Mouse (Mus musculus) hindbrain, embryonic 11.5 days (tissue): ENCODE measurements around the gene Prkn. TPM values are rescaled to one million over a fixed set of nuclear protein-coding genes. Genes with fewer than 3 reads are reported as not detected.

Source experiments
- ATAC-seq: fragments of 200-750 bp; cut with Nextera tagmentation; 2 replicates; pipeline ENCODE4 v1.8.0; 2017; ENCODE audit warnings: mild to moderate bottlenecking, moderate TSS enrichment, moderate library complexity; ENCODE audit not compliant: low FRiP score
- DNase-seq: peaks from one replicate; pipeline ENCODE4 v3.0.0-alpha.2; 2015; ENCODE audit warnings: low spot score
- H3K27ac ChIP-seq: fragments of 300-500 bp; sonication (generic); 2 replicates; pipeline ENCODE4 v1.5.1; 2014; ENCODE audit warnings: mild to moderate bottlenecking, low read depth, low read length
- H3K27me3 ChIP-seq: fragments of 300-500 bp; sonication (generic); 2 replicates; pipeline ENCODE4 v1.6.1; 2014; ENCODE audit warnings: mild to moderate bottlenecking, low read length, moderate library complexity, mixed read lengths; ENCODE audit not compliant: control insufficient read depth, insufficient read depth
- H3K36me3 ChIP-seq: fragments of 300-500 bp; sonication (generic); 2 replicates; pipeline ENCODE4 v1.6.1; 2014; ENCODE audit warnings: mild to moderate bottlenecking, low read length, moderate library complexity, mixed read lengths; ENCODE audit not compliant: control insufficient read depth, insufficient read depth
- H3K4me1 ChIP-seq: fragments of 300-500 bp; sonication (generic); replicated peaks from 2 replicates; pipeline ENCODE4 v1.6.1; 2014; ENCODE audit warnings: low read length, mixed read lengths; ENCODE audit not compliant: control insufficient read depth, insufficient read depth
- H3K4me2 ChIP-seq: fragments of 300-500 bp; sonication (generic); replicated peaks from 2 replicates; pipeline ENCODE4 v1.6.1; 2014; ENCODE audit warnings: mild to moderate bottlenecking, low read depth, low read length
- H3K4me3 ChIP-seq: fragments of 300-500 bp; sonication (generic); 2 replicates; pipeline ENCODE4 v1.5.1; 2014; ENCODE audit warnings: low read depth, low read length
- H3K9ac ChIP-seq: fragments of 300-500 bp; sonication (generic); 2 replicates; pipeline ENCODE4 v1.6.1; 2014; ENCODE audit warnings: low read depth, low read length
- H3K9me3 ChIP-seq: fragments of 300-500 bp; sonication (generic); 2 replicates; pipeline ENCODE4 v1.6.1; 2016; ENCODE audit warnings: low read length; ENCODE audit not compliant: control insufficient read depth
- WGBS: fragments of 180-500 bp; shearing (Covaris S2); extraction: QIAGEN DNeasy Blood & Tissue Kit; methylation state at CpG from one replicate; pipeline ENCODE4 v1.1.7; 2014; 5-methylcytosine and 5-hydroxymethylcytosine counted together
- polyA plus RNA-seq: library from polyadenylated mRNA; unstranded; fragments of >200 nt; fragmentation: Nextera tagmentation; extraction: Ambion mirVana; gene quantifications from 2 replicates; pipeline ENCODE4 v1.2.1, GENCODE M21; 2014

Gene Prkn
- polyA plus RNA-seq, 1 experiment from 2014 or later: 1.9 TPM

DNA sequence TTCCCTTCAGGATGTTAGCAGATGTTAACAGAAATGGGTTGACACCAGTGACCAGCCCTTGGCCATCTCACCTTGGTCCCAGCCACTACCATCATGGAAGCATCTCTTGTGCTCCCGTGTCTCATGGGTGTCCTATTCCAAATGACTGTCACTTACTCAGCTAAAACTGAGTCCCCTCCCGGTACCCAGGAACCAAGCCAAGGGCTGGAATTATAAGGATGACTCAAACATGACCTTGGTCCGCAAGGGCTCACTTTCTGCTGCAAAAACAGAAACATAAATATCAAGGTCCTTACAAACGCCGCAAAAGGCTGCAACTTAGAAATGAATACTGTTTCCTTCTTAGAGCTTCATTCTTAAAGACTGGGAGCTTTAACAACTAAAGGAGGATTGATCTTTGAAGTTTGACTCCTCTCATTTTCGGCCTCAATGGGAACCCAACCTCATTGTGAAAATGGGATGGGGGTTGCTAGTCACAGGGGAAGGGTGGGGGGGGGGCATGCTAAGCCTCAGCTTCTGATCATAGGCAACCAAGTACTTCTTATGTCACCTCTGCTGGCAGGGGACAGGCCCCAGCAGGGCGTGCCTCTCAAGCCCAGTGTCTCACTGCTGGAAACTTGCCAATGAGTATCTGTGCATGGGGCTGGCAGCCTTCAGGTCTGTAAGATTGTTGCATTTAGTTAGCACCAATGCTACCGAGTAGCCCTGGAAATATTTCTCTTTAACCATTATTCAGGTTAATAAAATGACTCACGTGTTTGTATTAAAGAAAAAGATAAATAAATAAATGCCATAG, 1208.7 kb downstream of the Prkn start:
- Histone ChIP-seq H3K4me1 (no peaks in the 10 kb centered on the region), H3K4me3 (no peak overlapping the region), H3K4me2 (no peak overlapping the region), H3K27me3 (no peaks in the 10 kb centered on the region), H3K9me3 (no peaks in the 10 kb centered on the region), H3K27ac (no peak overlapping the region), H3K36me3 (no peaks in the 10 kb centered on the region), H3K9ac (no peak overlapping the region)
- WGBS: 80% methylated on average over 9 of the region's 9 CpGs
- DNase-seq (no peak), ATAC-seq (no peak)

DNA sequence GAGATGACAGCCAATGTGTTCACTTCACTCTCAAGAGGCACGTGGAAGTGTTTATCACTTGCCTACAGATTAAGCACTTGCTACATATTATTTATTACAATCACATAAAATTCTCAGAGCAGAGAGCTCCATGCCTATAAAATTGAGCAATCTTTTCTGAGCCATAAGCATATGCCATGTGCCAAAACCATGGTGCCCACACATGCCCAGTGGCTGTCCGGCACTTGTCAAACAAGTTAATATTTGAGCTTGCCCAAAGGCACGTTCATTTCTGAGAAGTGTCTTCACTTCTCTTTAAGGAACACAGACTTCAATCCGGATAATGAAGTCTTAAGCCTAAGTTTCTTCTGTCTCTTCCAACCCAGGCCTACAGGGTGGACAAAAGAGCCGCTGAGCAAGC, 1210.1 kb downstream of the Prkn start:
- Histone ChIP-seq H3K4me3 (no peak overlapping the region), H3K27me3 (no peaks in the 10 kb centered on the region), H3K4me2 (no peak overlapping the region), H3K9me3 (no peaks in the 10 kb centered on the region), H3K27ac (no peak overlapping the region), H3K4me1 (no peaks in the 10 kb centered on the region), H3K9ac (no peak overlapping the region), H3K36me3 (no peaks in the 10 kb centered on the region)
- no peak for ATAC-seq
- WGBS: 91% methylated on average over 5 of the region's 5 CpGs
- no peak for DNase-seq

DNA sequence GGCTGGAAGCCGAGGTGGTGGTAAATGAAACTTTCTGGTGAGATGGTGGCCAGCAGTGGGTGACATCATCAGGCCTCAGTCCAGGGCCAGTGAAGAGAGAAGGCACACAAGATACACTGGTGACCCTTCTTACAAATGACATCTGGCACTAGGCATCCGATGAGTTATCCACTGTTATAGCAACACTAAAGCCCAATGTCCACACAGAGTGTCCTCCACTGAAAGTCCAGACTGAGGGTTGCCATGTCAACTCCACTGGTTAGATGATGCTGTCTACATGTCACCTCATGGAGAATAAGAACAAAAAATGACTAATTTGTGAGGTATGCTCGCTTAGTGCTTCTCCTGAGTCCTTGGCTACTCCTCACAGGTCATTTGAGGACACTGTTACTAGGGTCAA, 1210.8 kb downstream of the Prkn start:
- 87% methylated on average over 3 of the region's 3 CpGs for WGBS
- Histone ChIP-seq H3K27me3 (no peaks in the 10 kb centered on the region), H3K36me3 (no peaks in the 10 kb centered on the region), H3K9ac (no peak overlapping the region), H3K4me3 (no peak overlapping the region), H3K4me1 (no peaks in the 10 kb centered on the region), H3K9me3 (no peaks in the 10 kb centered on the region), H3K4me2 (no peak overlapping the region), H3K27ac (no peak overlapping the region)
- ATAC-seq (no peak), DNase-seq (no peak)

GRCm38 (mm10) chr17:12052651-12053050, 1212.5 kb downstream of the Prkn start:
- no peak for ATAC-seq
- no peak overlapping the region for H3K4me3 ChIP-seq
- WGBS: 89% methylated on average over 12 of the region's 12 CpGs
- no peak overlapping the region for H3K9ac ChIP-seq
- H3K27me3 ChIP-seq: no peaks in the 10 kb centered on the region
- H3K36me3 ChIP-seq: no peaks in the 10 kb centered on the region
- H3K27ac ChIP-seq: no peak overlapping the region
- no peak for DNase-seq
- H3K9me3 ChIP-seq: no peaks in the 10 kb centered on the region
- H3K4me2 ChIP-seq: no peak overlapping the region
- H3K4me1 ChIP-seq: no peaks in the 10 kb centered on the region

DNA sequence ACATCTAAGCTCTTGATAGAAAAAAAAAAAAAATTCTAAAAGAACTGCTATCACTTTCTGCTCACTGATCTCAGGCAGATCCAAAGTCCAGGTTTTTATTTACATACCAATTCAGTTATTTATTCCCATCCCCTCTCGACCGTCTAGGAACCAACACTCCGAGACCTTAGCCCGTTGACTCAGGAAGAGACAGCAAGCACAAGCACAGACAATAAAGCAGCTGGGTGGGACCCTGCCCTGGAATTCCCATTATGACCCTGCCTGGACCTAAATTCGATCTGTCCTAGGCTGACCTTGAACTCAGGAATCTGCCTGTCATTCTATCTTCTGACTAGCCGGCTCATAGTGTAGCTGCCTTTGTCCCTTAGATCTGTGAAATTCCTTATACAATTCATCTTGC, 1218.9 kb downstream of the Prkn start:
- H3K4me3 ChIP-seq: no peak overlapping the region
- no peaks in the 10 kb centered on the region for H3K4me1 ChIP-seq
- no peak overlapping the region for H3K27ac ChIP-seq
- no peak overlapping the region for H3K9ac ChIP-seq
- H3K9me3 ChIP-seq: no peaks in the 10 kb centered on the region
- no peaks in the 10 kb centered on the region for H3K36me3 ChIP-seq
- 86% methylated on average over 6 of the region's 6 CpGs for WGBS
- DNase-seq: no peak
- H3K27me3 ChIP-seq: no peaks in the 10 kb centered on the region
- H3K4me2 ChIP-seq: no peak overlapping the region
- no peak for ATAC-seq

- Histone ChIP-seq H3K27me3 (no peaks in the 10 kb centered on the region), H3K27ac (no peak overlapping the region), H3K9me3 (no peaks in the 10 kb centered on the region), H3K4me3 (no peak overlapping the region), H3K9ac (no peak overlapping the region), H3K4me2 (no peak overlapping the region), H3K4me1 (no peaks in the 10 kb centered on the region), H3K36me3 (no peaks in the 10 kb centered on the region)
- no peak for ATAC-seq
- 92% methylated on average over 10 of the region's 10 CpGs for WGBS
- no peak for DNase-seq
Observed at GRCm38 (mm10) chr17:12061381-12061780, 1221.2 kb downstream of the Prkn start.

DNA sequence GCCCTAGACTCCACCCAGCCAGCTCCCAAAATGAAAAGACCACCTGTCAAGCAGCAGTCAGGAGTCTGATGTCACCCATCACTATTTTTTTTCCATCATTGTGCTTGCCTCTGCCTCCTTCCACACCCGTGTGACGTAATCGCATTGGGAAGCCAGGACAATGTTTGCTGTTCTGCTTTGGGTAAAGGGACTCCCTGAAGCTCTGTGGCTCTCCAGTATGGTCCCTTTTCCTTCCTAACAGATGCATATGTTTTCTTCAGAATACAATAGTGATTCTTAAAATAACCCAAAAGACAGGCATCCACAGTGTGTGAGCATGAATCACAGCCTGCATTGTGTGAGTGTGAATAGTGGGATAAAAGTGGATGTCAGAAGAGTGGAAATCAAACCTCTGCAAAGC, 1222.7 kb downstream of the Prkn start:
- no peak for ATAC-seq
- Histone ChIP-seq H3K36me3 (no peaks in the 10 kb centered on the region), H3K9ac (no peak overlapping the region), H3K9me3 (no peaks in the 10 kb centered on the region), H3K27ac (no peak overlapping the region), H3K4me2 (no peak overlapping the region), H3K27me3 (no peaks in the 10 kb centered on the region), H3K4me1 (no peaks in the 10 kb centered on the region), H3K4me3 (no peak overlapping the region)
- no peak for DNase-seq
- WGBS: 65% methylated on average over 3 of the region's 3 CpGs

DNA sequence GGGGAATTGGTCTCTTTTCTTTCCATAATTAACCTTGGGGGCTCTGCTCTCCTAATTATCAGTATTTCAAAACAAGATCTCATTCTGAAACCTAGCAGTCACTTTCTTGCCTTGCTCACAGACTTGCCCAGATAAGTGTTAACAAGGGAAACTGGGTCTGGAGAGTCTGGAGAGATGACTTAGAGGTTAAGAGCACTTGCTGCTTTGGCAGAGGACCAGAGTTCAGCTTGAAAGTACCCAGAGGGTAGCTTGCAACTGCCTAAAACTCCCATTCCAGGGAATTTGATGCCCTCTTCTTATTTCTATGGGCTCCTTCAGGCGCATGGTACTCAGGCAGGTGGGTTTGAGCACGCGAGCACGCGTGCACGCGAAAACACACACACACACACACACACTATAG, 1223.3 kb downstream of the Prkn start:
- Histone ChIP-seq H3K9me3 (no peaks in the 10 kb centered on the region), H3K4me1 (no peaks in the 10 kb centered on the region), H3K4me2 (no peak overlapping the region), H3K4me3 (no peak overlapping the region), H3K27ac (no peak overlapping the region), H3K27me3 (no peaks in the 10 kb centered on the region), H3K36me3 (no peaks in the 10 kb centered on the region), H3K9ac (no peak overlapping the region)
- DNase-seq (no peak), ATAC-seq (no peak)
- 94% methylated on average over 7 of the region's 7 CpGs for WGBS

GRCm38 (mm10) chr17:12066054-12066453, 1225.9 kb downstream of the Prkn start:
- Histone ChIP-seq H3K4me2 (no peak overlapping the region), H3K27me3 (no peaks in the 10 kb centered on the region), H3K9me3 (no peaks in the 10 kb centered on the region), H3K9ac (no peak overlapping the region), H3K4me3 (no peak overlapping the region), H3K36me3 (no peaks in the 10 kb centered on the region), H3K27ac (no peak overlapping the region), H3K4me1 (no peaks in the 10 kb centered on the region)
- no peak for DNase-seq
- 82% methylated on average over 10 of the region's 10 CpGs for WGBS
- no peak for ATAC-seq
